Mouse (Mus musculus): ENCODE results near the gene Axin2.
A peak's percentile ranks its signal among the peaks of the same experiment; 100 is the strongest.

Gene Axin2

GRCm38 (mm10) chr11:108973459-108973858 is 53.3 kb downstream of the Axin2 start:
- DNase-seq (ENCODE audit: low spot score in 2 of 2): no peak

GRCm38 (mm10) chr11:108973866-108974265 is 53.7 kb downstream of the Axin2 start:
- no peak for DNase-seq (ENCODE audit: low spot score in 2 of 2)

- DNase-seq (ENCODE audit: low spot score in 2 of 2): no peak
These were observed 55.4 kb downstream of the Axin2 start for GRCm38 (mm10) chr11:108975583-108975982.

- DNase-seq (ENCODE audit: low spot score in 2 of 2): peak; percentile 65 to 79
These were observed 60.4 kb downstream of the Axin2 start for GRCm38 (mm10) chr11:108980530-108980929.

GRCm38 (mm10) chr11:108981012-108981411 is 60.9 kb downstream of the Axin2 start:
- DNase-seq (ENCODE audit: low spot score in 2 of 2): peak in 1 of 2 experiments; percentile 35

- DNase-seq (ENCODE audit: low spot score in 2 of 2): peak in 1 of 2 experiments; percentile 15
These were observed 63.4 kb downstream of the Axin2 start for GRCm38 (mm10) chr11:108983409-108984064.

GRCm38 (mm10) chr11:108984711-108985419 is 64.7 kb downstream of the Axin2 start:
- DNase-seq (ENCODE audit: low spot score in 2 of 2): no peak

- no peak for DNase-seq (ENCODE audit: low spot score in 2 of 2)
These were observed 65.7 kb downstream of the Axin2 start for GRCm38 (mm10) chr11:108985836-108986235.

- peak in 1 of 2 experiments; percentile 49 for DNase-seq (ENCODE audit: low spot score in 2 of 2)
These were observed 67.1 kb downstream of the Axin2 start for GRCm38 (mm10) chr11:108987226-108987625.

- no peak for DNase-seq (ENCODE audit: low spot score in 2 of 2)
These were observed 67.6 kb downstream of the Axin2 start for GRCm38 (mm10) chr11:108987705-108988104.

GRCm38 (mm10) chr11:108988258-108988657 is 68.1 kb downstream of the Axin2 start:
- DNase-seq (ENCODE audit: low spot score in 2 of 2): no peak

- no peak for DNase-seq (ENCODE audit: low spot score in 2 of 2)
These were observed 69.8 kb downstream of the Axin2 start for GRCm38 (mm10) chr11:108989940-108990339.

- DNase-seq (ENCODE audit: low spot score in 2 of 2): no peak
These were observed 73.3 kb downstream of the Axin2 start for GRCm38 (mm10) chr11:108993414-108993813.

- DNase-seq (ENCODE audit: low spot score in 2 of 2): peak in 1 of 2 experiments; percentile 67
These were observed 75.2 kb downstream of the Axin2 start for GRCm38 (mm10) chr11:108995196-108995989.

GRCm38 (mm10) chr11:108995990-108996533 is 75.9 kb downstream of the Axin2 start:
- DNase-seq (ENCODE audit: low spot score in 2 of 2): peak in 1 of 2 experiments; percentile 49

- no peak for DNase-seq (ENCODE audit: low spot score in 2 of 2)
These were observed 77.7 kb downstream of the Axin2 start for GRCm38 (mm10) chr11:108997816-108998215.

Data from frontal cortex, postnatal 36 days (tissue).